Mouse (Mus musculus): ENCODE results near the gene Gm4027.
"Not testable (repeated sequence)": the region's sequence is repeated elsewhere in the genome, so short reads cannot be mapped to it uniquely, and the experiment has no call there.

Gene Gm4027

DNA sequence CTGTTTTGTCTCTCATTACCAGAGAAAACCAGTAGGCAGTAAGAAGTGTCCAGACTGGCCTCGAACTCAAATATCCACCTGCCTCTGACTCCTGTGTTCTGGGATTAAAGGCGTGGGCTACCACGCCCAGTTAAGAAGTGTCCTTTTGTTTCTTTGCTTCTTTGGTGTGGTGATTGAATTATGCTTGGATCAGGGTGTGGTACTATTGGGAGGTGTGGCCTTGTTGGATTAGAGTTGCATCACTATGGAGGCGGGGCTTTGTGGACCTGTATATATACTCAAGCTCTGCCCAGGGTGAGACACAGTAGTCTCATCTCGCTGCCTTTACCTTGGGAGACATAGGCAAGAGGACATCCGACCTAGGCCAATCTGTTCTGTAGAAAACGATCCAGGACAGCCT, at the start of gene Gm4027:
TSS of gene Gm4027 (plus strand) at position 301 of the 400 bp plus-strand sequence.
- not testable (repeated sequence) for DNase-seq (ENCODE audit: low spot score)

DNA sequence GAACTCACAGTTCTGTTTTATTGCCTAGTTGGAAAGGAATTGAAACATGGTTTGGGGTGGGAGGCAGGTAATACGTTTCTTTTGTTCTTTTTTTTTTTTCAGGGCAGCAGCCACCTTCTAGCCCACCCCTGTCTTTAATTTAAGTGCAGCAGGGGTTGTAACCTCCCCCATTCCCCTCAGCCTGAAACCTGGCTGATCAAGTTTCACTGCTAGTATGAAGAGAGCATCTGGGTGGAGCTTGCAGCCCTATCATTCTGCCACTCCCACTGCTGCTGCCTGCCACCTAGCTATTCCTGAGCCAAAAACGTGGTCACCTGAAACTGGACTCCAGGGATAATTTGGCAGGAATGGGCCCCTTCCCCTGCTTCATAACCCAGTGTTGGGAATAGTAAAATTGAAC, 17.3 kb upstream of the Gm4027 start:
- not testable (repeated sequence) for DNase-seq (ENCODE audit: low spot score)

DNA sequence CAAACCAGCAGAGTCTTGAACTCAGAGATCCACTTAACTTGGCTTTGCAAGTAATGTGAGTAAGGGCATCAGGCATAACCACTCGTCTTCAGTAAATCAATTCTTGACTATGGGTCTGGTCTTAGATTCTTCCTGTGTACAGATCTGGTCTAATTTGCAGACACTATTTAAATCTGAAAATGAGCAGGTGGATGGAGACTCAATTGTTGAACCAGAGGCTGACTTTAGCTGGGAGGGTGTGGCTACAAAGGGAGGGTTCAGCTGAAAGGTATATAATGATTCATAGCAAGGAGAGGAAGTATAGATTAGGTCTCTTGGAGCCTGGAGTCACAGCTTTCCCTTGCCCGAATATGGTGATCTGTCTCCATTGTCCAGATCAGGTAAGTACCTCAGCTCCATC, 16.3 kb upstream of the Gm4027 start, which contains the start of gene Oog1:
TSS of gene Oog1 (plus strand) at position 301 of the 400 bp plus-strand sequence.
- not testable (repeated sequence) for DNase-seq (ENCODE audit: low spot score)

DNA sequence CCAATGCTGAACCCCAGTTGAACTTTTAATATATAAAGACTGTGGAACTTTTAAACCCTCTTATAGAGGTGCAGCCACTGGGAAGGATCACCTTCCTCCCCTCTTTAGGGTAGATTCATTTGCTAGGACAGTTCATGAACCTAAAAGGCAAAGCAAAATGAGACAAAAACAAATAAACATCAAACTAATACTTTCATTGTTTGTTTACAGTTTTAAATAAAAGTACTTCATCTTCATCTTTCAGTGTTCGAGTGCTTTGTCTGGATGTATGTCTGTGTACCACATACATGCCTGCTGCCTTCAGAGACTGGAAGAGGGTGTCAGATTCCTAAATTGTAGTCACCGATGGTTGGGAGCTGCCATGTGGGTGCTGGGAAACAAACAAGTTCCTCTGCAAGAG, 25.9 kb downstream of the Gm4027 start, which contains the start of gene Gm16381:
TSS of gene Gm16381 (minus strand) at position 101 of the 400 bp plus-strand sequence.
- DNase-seq (ENCODE audit: low spot score), result not testable (repeated sequence)

DNA sequence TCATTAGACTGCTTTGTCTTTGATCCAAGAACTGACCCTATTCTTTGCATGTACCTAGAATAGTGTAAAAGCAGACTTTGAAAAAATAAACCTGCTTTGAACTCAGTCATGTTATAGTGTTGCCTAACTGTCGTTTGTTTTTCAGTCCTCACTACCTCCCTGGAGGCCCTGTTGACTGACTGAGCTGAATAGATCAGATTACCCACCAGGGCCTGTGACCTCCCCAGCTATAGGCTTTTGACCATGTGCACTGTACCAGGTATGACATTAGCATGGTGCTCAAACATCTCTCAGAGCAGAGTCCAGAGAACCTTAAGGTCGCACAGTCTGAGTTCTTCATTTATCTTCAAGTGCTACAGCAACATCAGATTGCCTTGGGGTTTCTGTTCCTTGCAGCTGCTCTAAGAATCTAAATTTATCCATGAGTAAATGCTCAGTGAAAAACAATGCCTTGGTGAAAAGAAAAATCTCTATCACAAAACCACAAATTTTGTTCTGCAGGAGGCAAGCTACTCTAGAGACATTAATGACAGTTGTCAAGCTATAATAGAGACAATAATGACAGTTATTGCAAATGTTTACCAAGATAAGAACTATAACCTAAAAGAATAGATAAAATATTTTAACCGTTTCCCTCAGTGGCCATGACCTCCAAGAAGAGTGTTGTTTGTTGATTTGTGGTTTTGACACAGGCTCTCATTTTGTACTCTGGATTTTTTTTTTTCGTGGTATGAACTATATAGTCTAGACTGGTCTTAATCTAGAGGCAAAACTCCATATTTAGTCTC, 34.4 kb downstream of the Gm4027 start:
- not testable (repeated sequence) for DNase-seq (ENCODE audit: low spot score)

Data from ovary, postnatal 36 days (tissue).